Comparison of ENCODE assay signal across 8 mouse cellular contexts in genomic region chr7:49450261-49451141, GRCm38 (mm10).
DNase-seq lines count a peak whose midpoint lies in the region; ATAC-seq and TF ChIP-seq lines count a peak whose summit lies in the region.

No protein-coding gene starts in this region.

- ATAC-seq in forebrain, embryonic 11.5 days (replicated peaks; ENCODE audit: low FRiP score): no peak
- peak; percentile 87 for ATAC-seq in stomach, embryonic 14.5 days (ENCODE audit: insufficient number of reproducible peaks, insufficient read depth, low FRiP score, low read depth)
- no peak for ATAC-seq in cerebellum, adult (ENCODE audit: insufficient number of reproducible peaks, low FRiP score, low TSS enrichment)

- no peak for TF ChIP-seq EP300 in ES-Bruce4 (IDR thresholded peaks at IDR 0.05; ENCODE audit: insufficient read depth, low read depth, low read length)

- WGBS in forebrain, embryonic 11.5 days: 21% methylated on average over 22 of the region's 22 CpGs
- WGBS in stomach, embryonic 14.5 days: 8% methylated on average over 22 of the region's 22 CpGs

- intact Hi-C loops in gastrocnemius, adult 2 months (cut with DNase I): no loop called here

- peak overlapping the region; percentile 50 for H3K9ac ChIP-seq in ES-Bruce4 (ENCODE audit: low read depth, poor library complexity, severe bottlenecking)
- no peak overlapping the region for H3K9ac ChIP-seq in forebrain, embryonic 11.5 days (ENCODE audit: low read length)
- no peak overlapping the region for H3K9ac ChIP-seq in stomach, embryonic 14.5 days (replicated peaks; ENCODE audit: low read depth, low read length)

- H3K9me3 ChIP-seq in ES-Bruce4 (replicated peaks; ENCODE audit: control insufficient read depth, insufficient read depth, low read length, poor library complexity, severe bottlenecking): no peaks in the 10 kb centered on the region
- H3K9me3 ChIP-seq in forebrain, embryonic 11.5 days (ENCODE audit: control insufficient read depth, low read length): no peaks in the 10 kb centered on the region
- no peaks in the 10 kb centered on the region for H3K9me3 ChIP-seq in stomach, embryonic 14.5 days (ENCODE audit: control insufficient read depth, low read depth, low read length)

- no peaks in the 10 kb centered on the region for H3K36me3 ChIP-seq in ES-Bruce4 (ENCODE audit: control insufficient read depth, insufficient read depth, low read length, poor library complexity, severe bottlenecking)
- no peaks in the 10 kb centered on the region for H3K36me3 ChIP-seq in forebrain, embryonic 11.5 days (ENCODE audit: control insufficient read depth, insufficient read depth, low read length)
- peaks cover 13% of the 10 kb centered on the region for H3K36me3 ChIP-seq in stomach, embryonic 14.5 days (ENCODE audit: control insufficient read depth, insufficient read depth, low read length)

- H3K27me3 ChIP-seq in ES-Bruce4 (ENCODE audit: control insufficient read depth, insufficient read depth, low read length, poor library complexity, severe bottlenecking): no peaks in the 10 kb centered on the region
- H3K27me3 ChIP-seq in forebrain, embryonic 11.5 days (ENCODE audit: control insufficient read depth, insufficient read depth, low read length): peaks cover 6% of the 10 kb centered on the region
- no peaks in the 10 kb centered on the region for H3K27me3 ChIP-seq in stomach, embryonic 14.5 days (ENCODE audit: control insufficient read depth, insufficient read depth, low read length)

- H3K4me3 ChIP-seq in gastrocnemius, adult 2 months: peak overlapping the region; percentile 7; the same call in 1 of the 2 replicates
- H3K4me3 ChIP-seq in ES-Bruce4 (ENCODE audit: low read depth, low read length): peak overlapping the region; percentile 32
- H3K4me3 ChIP-seq in forebrain, embryonic 11.5 days (ENCODE audit: low read depth, low read length): no peak overlapping the region
- H3K4me3 ChIP-seq in stomach, embryonic 14.5 days (ENCODE audit: low read depth, low read length): peak overlapping the region; percentile 25

- TF ChIP-seq CTCF in gastrocnemius, adult 2 months (IDR thresholded peaks at IDR 0.05): no peak
- TF ChIP-seq CTCF in ES-Bruce4 (IDR thresholded peaks at IDR 0.05; ENCODE audit: low read depth, low read length): no peak

- H3K4me2 ChIP-seq in forebrain, embryonic 11.5 days (ENCODE audit: low read depth, low read length, severe bottlenecking): peak overlapping the region; percentile 12; the same call in 1 of the 2 replicates
- peak overlapping the region; percentile 44 for H3K4me2 ChIP-seq in stomach, embryonic 14.5 days (replicated peaks; ENCODE audit: low read depth, low read length)

- DNase-seq in gastrocnemius, adult 2 months: no peak
- no peak for DNase-seq in gastrocnemius, postnatal 10 days
- DNase-seq in forebrain, embryonic 11.5 days (ENCODE audit: low spot score): no peak
- DNase-seq in liver: peak; percentile 45
- DNase-seq in natural killer cell, adult 2 months (ENCODE audit: low spot score in 2 of 2): no peak

- no peak for TF ChIP-seq POLR2A in ES-Bruce4 (IDR thresholded peaks at IDR 0.05; ENCODE audit: insufficient read depth, low read length)

- H3K27ac ChIP-seq in gastrocnemius, adult 2 months: no peak overlapping the region
- H3K27ac ChIP-seq in ES-Bruce4 (ENCODE audit: insufficient read depth, low read length): peak overlapping the region; percentile 87
- no peak overlapping the region for H3K27ac ChIP-seq in forebrain, embryonic 11.5 days (ENCODE audit: low read depth, low read length)
- peak overlapping the region; percentile 87 for H3K27ac ChIP-seq in stomach, embryonic 14.5 days (ENCODE audit: low read length)

- H3K4me1 ChIP-seq in ES-Bruce4 (ENCODE audit: control insufficient read depth, insufficient read depth, low read length): peaks cover 12% of the 10 kb centered on the region
- no peaks in the 10 kb centered on the region for H3K4me1 ChIP-seq in forebrain, embryonic 11.5 days (replicated peaks; ENCODE audit: control insufficient read depth, insufficient read depth, low read length)
- H3K4me1 ChIP-seq in stomach, embryonic 14.5 days (ENCODE audit: control insufficient read depth, insufficient read depth, low read length): peaks cover 31% of the 10 kb centered on the region

Comparison
In these comparisons a context has a peak if more than half of its experiments do, and no peak if none do; other contexts are left out.
1. H3K27ac ChIP-seq: peak in ES-Bruce4 (single experiment) and stomach, embryonic 14.5 days (single experiment); none in gastrocnemius, adult 2 months (single experiment) and forebrain, embryonic 11.5 days (single experiment).